Mouse (Mus musculus) MEL (cell line): Measurements from ENCODE around the gene Ccdc82. TPM values are rescaled to one million over a fixed set of nuclear protein-coding genes. Genes with fewer than 3 reads are reported as not detected.

Source experiments
- DNase-seq: peaks from one replicate; pipeline ENCODE4 v3.0.0; 2011; ENCODE audit warnings: low read depth, low spot score
- H3K27ac ChIP-seq: 2 replicates; pipeline ENCODE4 v1.5.1; 2012; ENCODE audit warnings: low read depth, mild to moderate bottlenecking, control low read depth, low read length, moderate library complexity; ENCODE audit not compliant: control insufficient read depth
- H3K27me3 ChIP-seq, 2 experiments: fragments of 150-350 bp in 1 of 2; sonication (generic) in 1 of 2; 2 replicates each; pipeline ENCODE4 v1.6.1; 2012; ENCODE audit warnings: low read length in 2 of 2, mild to moderate bottlenecking in 2 of 2, improper control_type of control experiment in 1 of 2, moderate library complexity in 1 of 2; ENCODE audit not compliant: insufficient read depth in 2 of 2, control insufficient read depth in 1 of 2
- H3K36me3 ChIP-seq, 2 experiments: 2 replicates each; pipeline ENCODE4 v1.6.1; 2012 to 2014; ENCODE audit warnings: low read length in 2 of 2, improper control_type of control experiment in 1 of 2, inconsistent platforms in 1 of 2, mild to moderate bottlenecking in 1 of 2; ENCODE audit not compliant: insufficient read depth in 2 of 2, control insufficient read depth in 1 of 2
- H3K4me1 ChIP-seq, 2 experiments: fragments of 150-350 bp in 1 of 2; sonication (generic) in 1 of 2; 2 replicates each; pipeline ENCODE4 v1.6.1; 2012; ENCODE audit warnings: low read length in 2 of 2, improper control_type of control experiment in 1 of 2, mild to moderate bottlenecking in 1 of 2; ENCODE audit not compliant: insufficient read depth in 2 of 2, control insufficient read depth in 1 of 2
- H3K4me3 ChIP-seq, 2 experiments: fragments of 150-350 bp in 1 of 2; sonication (generic) in 1 of 2; 2 replicates each; pipeline ENCODE4 v1.5.1; 2012; ENCODE audit warnings: low read depth in 2 of 2, low read length in 2 of 2, mild to moderate bottlenecking in 2 of 2, moderate library complexity in 2 of 2, control low read depth in 1 of 2, improper control_type of control experiment in 1 of 2; ENCODE audit not compliant: control insufficient read depth in 1 of 2, insufficient read depth in 1 of 2
- H3K79me2 ChIP-seq: 2 replicates; pipeline ENCODE4 v1.6.1; 2012; ENCODE audit warnings: mild to moderate bottlenecking, low read length, moderate library complexity; ENCODE audit not compliant: control insufficient read depth, poor library complexity, insufficient read depth
- H3K9ac ChIP-seq: 2 replicates; pipeline ENCODE4 v1.6.1; 2012; ENCODE audit warnings: low read depth, mild to moderate bottlenecking, control low read depth, low read length, moderate library complexity; ENCODE audit not compliant: control insufficient read depth, poor library complexity, severe bottlenecking
- H3K9me3 ChIP-seq: fragments of 150-350 bp; sonication (generic); replicated peaks from 2 replicates; pipeline ENCODE4 v1.6.1; 2012; ENCODE audit warnings: mild to moderate bottlenecking, low read length, improper control_type of control experiment, moderate library complexity; ENCODE audit not compliant: insufficient read depth
- BHLHE40 ChIP-seq: IDR thresholded peaks from 2 replicates; pipeline ENCODE4 v1.6.1; 2012; ENCODE audit warnings: low read depth, mild to moderate bottlenecking, inconsistent platforms, low read length, improper control_type of control experiment, borderline replicate concordance
- CHD2 ChIP-seq: IDR thresholded peaks from 2 replicates; pipeline ENCODE4 v1.6.1; 2011; ENCODE audit warnings: low read length, improper control_type of control experiment
- CTCF ChIP-seq, 3 experiments: IDR thresholded peaks in 2 of 3; conservative IDR thresholded peaks in 1 of 3; 2 replicates each; pipeline ENCODE4 v1.5.1; 2011 to 2012; ENCODE audit warnings: low read length in 3 of 3, low read depth in 2 of 3, mild to moderate bottlenecking in 2 of 3, improper control_type of control experiment in 1 of 3, inconsistent platforms in 1 of 3, mixed read lengths in 1 of 3, moderate library complexity in 1 of 3; ENCODE audit not compliant: control insufficient read depth in 1 of 3, insufficient read depth in 1 of 3, poor library complexity in 1 of 3, severe bottlenecking in 1 of 3
- ELF1 ChIP-seq: IDR thresholded peaks from 2 replicates; pipeline ENCODE4 v1.6.1; 2014; ENCODE audit warnings: low read depth, mild to moderate bottlenecking, inconsistent platforms, low read length, improper control_type of control experiment, moderate library complexity
- EP300 ChIP-seq, 2 experiments: IDR thresholded peaks; 2 replicates each; pipeline ENCODE4 v1.6.1; 2011; ENCODE audit warnings: improper control_type of control experiment in 2 of 2, low read length in 2 of 2, low read depth in 1 of 2, mild to moderate bottlenecking in 1 of 2
- ETS1 ChIP-seq: IDR thresholded peaks from 2 replicates; pipeline ENCODE4 v1.6.1; 2012; ENCODE audit warnings: low read depth, mild to moderate bottlenecking, inconsistent platforms, low read length, improper control_type of control experiment, moderate library complexity
- GABPA ChIP-seq: IDR thresholded peaks from 2 replicates; pipeline ENCODE4 v1.6.1; 2012; ENCODE audit warnings: low read depth, mild to moderate bottlenecking, inconsistent platforms, low read length, improper control_type of control experiment, moderate library complexity
- GATA1 ChIP-seq: IDR thresholded peaks from 2 replicates; pipeline ENCODE4 v1.6.1; 2011; ENCODE audit warnings: low read depth, low read length, improper control_type of control experiment
- HCFC1 ChIP-seq: IDR thresholded peaks from 2 replicates; pipeline ENCODE4 v1.6.1; 2012; ENCODE audit warnings: low read depth, mild to moderate bottlenecking, inconsistent platforms, low read length, improper control_type of control experiment, moderate library complexity
- JUND ChIP-seq: IDR thresholded peaks from 2 replicates; pipeline ENCODE4 v1.6.1; 2011; ENCODE audit warnings: low read depth, mild to moderate bottlenecking, improper control_type of control experiment, low read length
- KAT2A ChIP-seq: conservative IDR thresholded peaks from 2 replicates; pipeline ENCODE4 v1.6.1; 2012; ENCODE audit warnings: low read depth, low read length, improper control_type of control experiment, inconsistent platforms
- MAFK ChIP-seq: IDR thresholded peaks from 2 replicates; pipeline ENCODE4 v1.6.1; 2011; ENCODE audit warnings: low read depth, mild to moderate bottlenecking, low read length, improper control_type of control experiment, borderline replicate concordance
- MAZ ChIP-seq: IDR thresholded peaks from 2 replicates; pipeline ENCODE4 v1.6.1; 2012; ENCODE audit warnings: low read depth, mild to moderate bottlenecking, inconsistent platforms, low read length, improper control_type of control experiment
- MYB ChIP-seq: IDR thresholded peaks from 2 replicates; pipeline ENCODE4 v1.6.1; 2011; ENCODE audit warnings: mild to moderate bottlenecking, low read depth, low read length, improper control_type of control experiment
- NELFE ChIP-seq: IDR thresholded peaks from 2 replicates; pipeline ENCODE4 v1.6.1; 2011; ENCODE audit warnings: low read depth, low read length, improper control_type of control experiment
- POLR2A ChIP-seq, 2 experiments: IDR thresholded peaks; 2 replicates each; pipeline ENCODE4 v1.6.1; 2011 to 2012; ENCODE audit warnings: low read length in 2 of 2, mild to moderate bottlenecking in 2 of 2, control low read depth in 1 of 2, improper control_type of control experiment in 1 of 2, low read depth in 1 of 2, moderate library complexity in 1 of 2; ENCODE audit not compliant: control insufficient read depth in 1 of 2, insufficient read depth in 1 of 2, poor library complexity in 1 of 2
- POLR2AphosphoS2 ChIP-seq: IDR thresholded peaks from 2 replicates; pipeline ENCODE4 v1.6.1; 2011; ENCODE audit warnings: low read length, improper control_type of control experiment
- POLR2AphosphoS5 ChIP-seq: IDR thresholded peaks from 2 replicates; pipeline ENCODE4 v1.6.1; 2012; ENCODE audit warnings: low read depth, borderline replicate concordance, mild to moderate bottlenecking, inconsistent platforms, low read length, moderate library complexity, mixed read lengths
- RCOR1 ChIP-seq: IDR thresholded peaks from 2 replicates; pipeline ENCODE4 v1.6.1; 2012; ENCODE audit warnings: low read depth, mild to moderate bottlenecking, inconsistent platforms, low read length, improper control_type of control experiment
- SMC3 ChIP-seq: IDR thresholded peaks from 2 replicates; pipeline ENCODE4 v1.6.1; 2011; ENCODE audit warnings: low read depth, low read length, improper control_type of control experiment
- TAL1 ChIP-seq: IDR thresholded peaks from 2 replicates; pipeline ENCODE4 v1.6.1; 2012; ENCODE audit warnings: mild to moderate bottlenecking, inconsistent platforms, low read length, moderate library complexity, mixed read lengths
- TCF12 ChIP-seq: IDR thresholded peaks from 2 replicates; pipeline ENCODE4 v1.6.1; 2014; ENCODE audit warnings: low read depth, mild to moderate bottlenecking, inconsistent platforms, low read length, improper control_type of control experiment, moderate library complexity
- USF2 ChIP-seq, 2 experiments: IDR thresholded peaks; 2 replicates each; pipeline ENCODE4 v1.6.1; 2011 to 2012; ENCODE audit warnings: improper control_type of control experiment in 2 of 2, low read length in 2 of 2, borderline replicate concordance in 1 of 2, inconsistent platforms in 1 of 2, low read depth in 1 of 2, mild to moderate bottlenecking in 1 of 2; ENCODE audit not compliant: insufficient read depth in 1 of 2
- ZC3H11A ChIP-seq: IDR thresholded peaks from 2 replicates; pipeline ENCODE4 v1.6.1; 2012; ENCODE audit warnings: low read depth, mild to moderate bottlenecking, inconsistent platforms, low read length, improper control_type of control experiment
- ZMIZ1 ChIP-seq: IDR thresholded peaks from 2 replicates; pipeline ENCODE4 v1.6.1; 2012; ENCODE audit warnings: low read depth, mild to moderate bottlenecking, inconsistent platforms, low read length, improper control_type of control experiment, moderate library complexity
- ZNF384 ChIP-seq: IDR thresholded peaks from 2 replicates; pipeline ENCODE4 v1.6.1; 2012; ENCODE audit warnings: low read depth, mild to moderate bottlenecking, inconsistent platforms, low read length, improper control_type of control experiment
- polyA plus RNA-seq, 2 experiments: library from polyadenylated mRNA; stranded (reverse) in 1 of 2; unstranded in 1 of 2; fragments of >175 nt in 1 of 2; fragments of >200 nt in 1 of 2; gene quantifications; 2 replicates each; pipeline versions ENCODE4 v1.2.1 to v1.2.4; 2012; ENCODE audit warnings: low replicate concordance in 2 of 2, low read depth in 1 of 2; ENCODE audit not compliant: insufficient read length in 2 of 2, insufficient read depth in 1 of 2, missing spikeins in 1 of 2
- total RNA-seq: library from RNA; depleted of rRNA; stranded (reverse); fragments of 300-350 nt; gene quantifications from 2 replicates; pipeline ENCODE4 v1.2.3, GENCODE M21; 2012

The Ccdc82 gene
- total and polyA plus RNA-seq, 3 experiments = 8.4 to 79.8 (median 15.0) TPM

DNA sequence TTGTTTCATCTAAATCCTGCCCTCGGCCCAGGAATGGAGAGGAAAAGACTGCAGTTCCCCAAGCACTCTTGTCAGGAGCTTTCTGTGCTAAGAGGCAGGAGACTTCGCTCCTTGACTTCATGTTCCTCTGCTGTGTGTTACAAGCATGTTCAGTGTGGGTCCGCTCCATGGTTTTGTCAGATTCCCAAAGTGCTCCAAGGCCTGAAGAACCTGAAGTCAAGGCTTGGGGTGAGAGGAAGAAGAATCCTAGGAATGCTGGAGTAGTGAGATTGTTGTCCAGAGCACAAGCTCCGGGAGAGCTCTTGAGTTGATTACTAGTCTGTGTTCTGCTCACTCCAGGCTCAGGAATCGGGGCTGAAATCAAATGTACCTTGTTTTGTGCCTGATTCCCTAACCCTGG lies 68.6 kb downstream of the Ccdc82 start:
- no peaks in the 10 kb centered on the region for H3K79me2 ChIP-seq

DNA sequence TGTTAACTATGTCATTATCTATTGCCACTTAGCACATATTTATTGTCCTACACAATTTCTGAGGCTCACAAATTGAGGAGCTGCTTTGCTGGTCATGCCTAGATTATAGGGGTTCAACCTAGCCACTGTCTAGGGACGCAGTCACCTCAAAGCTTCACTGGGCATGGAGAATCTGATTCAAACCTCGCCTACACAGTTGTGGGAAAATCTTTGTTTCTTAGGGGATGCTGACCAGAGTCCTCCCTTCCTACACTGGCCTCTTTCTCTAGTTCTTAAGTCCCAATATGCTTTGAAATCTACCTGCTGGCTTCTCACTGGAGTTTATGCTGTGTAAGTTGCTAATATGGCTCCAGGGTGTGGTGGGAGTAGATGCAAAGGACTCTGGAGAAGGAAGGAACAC lies 72.8 kb downstream of the Ccdc82 start:
- H3K4me3 ChIP-seq = no peak overlapping the region
- no peak for DNase-seq
- TF ChIP-seq GABPA (no peak), JUND (no peak), GATA1 (no peak), CHD2 (no peak), ZMIZ1 (no peak), NELFE (no peak), ELF1 (no peak), MYB (no peak), KAT2A (no peak), MAZ (no peak), HCFC1 (no peak), RCOR1 (no peak), SMC3 (no peak), POLR2AphosphoS5 (no peak), CTCF (IDR thresholded peaks at IDR 0.05 in 2 of 3, conservative IDR thresholded peaks at IDR 0.05 in 1 of 3; ENCODE audit: control insufficient read depth in 1 of 3, insufficient read depth in 1 of 3, low read depth in 2 of 3, low read length in 3 of 3, poor library complexity in 1 of 3, severe bottlenecking in 1 of 3) (no peak), ZC3H11A (no peak), EP300 (IDR thresholded peaks at IDR 0.05; ENCODE audit: low read depth in 1 of 2, low read length in 2 of 2) (no peak)
- TF ChIP-seq, all 39 proteins: peak for 0
- Histone ChIP-seq H3K27me3 (peaks cover 0 to 1% of the 10 kb centered on the region in 2 experiments; a peak in 2 of 4 replicates), H3K79me2 (no peaks in the 10 kb centered on the region), H3K9me3 (no peaks in the 10 kb centered on the region), H3K9ac (no peak overlapping the region), H3K4me1 (no peaks in the 10 kb centered on the region), H3K27ac (no peak overlapping the region), H3K36me3 (no peaks in the 10 kb centered on the region)

More for the DNA sequence above, 68.6 kb downstream of the Ccdc82 start:
- TF ChIP-seq USF2 (IDR thresholded peaks at IDR 0.05; ENCODE audit: borderline replicate concordance in 1 of 2, insufficient read depth in 1 of 2, low read depth in 1 of 2, low read length in 2 of 2) (no peak), TAL1 (no peak), RCOR1 (no peak), MYB (no peak), MAFK (no peak), ETS1 (no peak), ZNF384 (no peak), SMC3 (no peak), GABPA (no peak), NELFE (no peak), TCF12 (no peak), CHD2 (no peak), BHLHE40 (no peak), POLR2AphosphoS2 (no peak), CTCF (IDR thresholded peaks at IDR 0.05 in 2 of 3, conservative IDR thresholded peaks at IDR 0.05 in 1 of 3; ENCODE audit: control insufficient read depth in 1 of 3, insufficient read depth in 1 of 3, low read depth in 2 of 3, low read length in 3 of 3, poor library complexity in 1 of 3, severe bottlenecking in 1 of 3) (no peak), POLR2AphosphoS5 (no peak), POLR2A (IDR thresholded peaks at IDR 0.05; ENCODE audit: control insufficient read depth in 1 of 2, insufficient read depth in 1 of 2, low read depth in 1 of 2, low read length in 2 of 2, poor library complexity in 1 of 2) (no peak), ELF1 (no peak)
- no peak for DNase-seq
- Histone ChIP-seq H3K4me3 (no peak overlapping the region), H3K27me3 (peaks cover 0 to 1% of the 10 kb centered on the region in 2 experiments; a peak in 1 of 4 replicates), H3K9me3 (no peaks in the 10 kb centered on the region), H3K9ac (no peak overlapping the region), H3K27ac (no peak overlapping the region), H3K36me3 (no peaks in the 10 kb centered on the region), H3K4me1 (no peaks in the 10 kb centered on the region)
